Mouse (Mus musculus) layer of hippocampus, postnatal 14 days (tissue): Measurements from ENCODE around the gene Dhtkd1. TPM values are rescaled to one million over a fixed set of nuclear protein-coding genes. Genes with fewer than 3 reads are reported as not detected.
A peak's percentile ranks its signal among the peaks of the same experiment; 100 is the strongest.
"Not testable (repeated sequence)": the region's sequence is repeated elsewhere in the genome, so short reads cannot be mapped to it uniquely, and the experiment has no call there.

Experiments used
- DNase-seq, 2 experiments: peaks; one replicate each; pipeline ENCODE4 v3.0.0; 2021 to 2022; ENCODE audit warnings: low spot score in 2 of 2, mixed read lengths in 1 of 2
- long read RNA-seq, 2 experiments: library from polyadenylated mRNA; stranded (forward); transcript quantifications; one replicate each; pipeline ENCODE4 v2.0.0; 2021
- total RNA-seq, 2 experiments: library from RNA; stranded (reverse); gene quantifications; 2 replicates each; pipeline ENCODE4 v1.2.3; 2021

Gene Dhtkd1
- 1 to 10 TPM; 8.4 to 9.3 TPM for total RNA-seq
- long read RNA-seq, experiment 1, partial matches to known transcripts = 0 of 1 reads
- long read RNA-seq, experiment 1, other reads (novel, unspliced or antisense) = 1 of 1 reads
- long read RNA-seq, experiment 2, full-length matches to known transcripts = 1 of 2 reads
- long read RNA-seq, experiment 2, partial matches to known transcripts = 0 of 2 reads
- long read RNA-seq, experiment 2, other reads (novel, unspliced or antisense) = 1 of 2 reads

GRCm38 (mm10) chr2:5942416-5943032 is at the start of gene Dhtkd1:
Gene Dhtkd1 (minus strand): TSS chr2:5942792.
- DNase-seq = peak; percentile 53 to 78

- no peak for DNase-seq
Observed at GRCm38 (mm10) chr2:5977532-5977931, 34.9 kb upstream of the Dhtkd1 start.

DNA sequence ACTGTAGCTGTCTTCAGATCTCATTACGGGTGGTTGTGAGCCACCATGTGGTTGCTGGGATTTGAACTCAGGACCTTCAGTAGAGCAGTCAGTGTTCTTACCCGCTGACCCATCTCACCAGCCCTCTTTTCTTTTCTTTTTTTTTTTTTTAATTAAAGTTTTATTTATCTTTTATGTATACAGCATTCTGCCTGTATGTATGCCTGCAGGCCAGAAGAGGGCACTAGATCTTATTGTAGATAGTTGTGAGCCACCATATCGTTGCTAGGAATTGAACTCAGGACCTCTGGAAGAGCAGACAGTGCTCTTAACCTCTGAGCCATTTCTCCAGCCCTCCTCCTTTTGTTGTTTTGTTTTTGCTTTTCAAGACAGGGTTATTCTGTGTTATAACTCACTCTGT is 28.0 kb upstream of the Dhtkd1 start:
- DNase-seq = not testable (repeated sequence)

- DNase-seq = no peak
Observed at GRCm38 (mm10) chr2:5965972-5966371, 23.4 kb upstream of the Dhtkd1 start.

DNA sequence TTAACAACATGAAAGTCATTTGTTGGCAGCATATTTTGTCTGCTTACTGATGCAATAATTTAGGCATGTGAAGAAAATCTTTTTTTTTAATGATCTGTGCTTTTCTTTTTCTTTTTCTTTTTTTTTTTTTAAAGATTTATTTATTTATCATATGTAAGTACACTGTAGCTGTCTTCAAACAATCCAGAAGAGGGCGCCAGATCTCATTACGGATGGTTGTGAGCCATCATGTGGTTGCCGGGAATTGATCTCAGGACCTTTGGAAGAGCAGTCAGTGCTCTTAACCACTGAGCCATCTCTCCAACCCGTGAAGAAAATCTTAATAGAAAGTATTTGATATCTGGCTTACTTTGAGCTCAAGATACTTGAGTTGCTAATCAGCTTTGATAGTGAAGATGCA is 21.1 kb upstream of the Dhtkd1 start:
- DNase-seq = not testable (repeated sequence)

GRCm38 (mm10) chr2:5962265-5962664 is 19.7 kb upstream of the Dhtkd1 start:
- no peak for DNase-seq

DNA sequence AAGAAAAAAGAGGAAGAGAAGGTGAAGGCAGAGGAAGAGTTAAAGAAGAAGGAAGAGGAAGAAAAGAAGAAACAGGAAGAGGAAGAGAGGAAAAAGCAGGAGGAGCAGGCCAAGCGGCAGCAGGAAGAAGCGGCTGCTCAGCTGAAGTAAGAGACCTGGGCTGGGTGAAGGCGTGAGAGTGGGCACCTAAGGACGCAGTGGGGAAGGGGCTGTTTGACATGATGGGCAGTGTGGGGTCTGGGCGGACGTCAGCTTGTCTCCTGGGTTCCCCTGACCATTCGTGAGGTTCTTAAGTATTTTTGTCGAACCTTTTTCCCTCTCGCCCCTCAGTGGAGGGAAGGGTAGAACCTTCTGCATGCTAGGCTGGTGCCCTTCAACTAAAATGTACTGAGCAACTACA is 15.1 kb upstream of the Dhtkd1 start:
- no peak for DNase-seq

- peak in 1 of 2 experiments; percentile 21 for DNase-seq
Observed at GRCm38 (mm10) chr2:5951621-5952211, 9.1 kb upstream of the Dhtkd1 start.

DNA sequence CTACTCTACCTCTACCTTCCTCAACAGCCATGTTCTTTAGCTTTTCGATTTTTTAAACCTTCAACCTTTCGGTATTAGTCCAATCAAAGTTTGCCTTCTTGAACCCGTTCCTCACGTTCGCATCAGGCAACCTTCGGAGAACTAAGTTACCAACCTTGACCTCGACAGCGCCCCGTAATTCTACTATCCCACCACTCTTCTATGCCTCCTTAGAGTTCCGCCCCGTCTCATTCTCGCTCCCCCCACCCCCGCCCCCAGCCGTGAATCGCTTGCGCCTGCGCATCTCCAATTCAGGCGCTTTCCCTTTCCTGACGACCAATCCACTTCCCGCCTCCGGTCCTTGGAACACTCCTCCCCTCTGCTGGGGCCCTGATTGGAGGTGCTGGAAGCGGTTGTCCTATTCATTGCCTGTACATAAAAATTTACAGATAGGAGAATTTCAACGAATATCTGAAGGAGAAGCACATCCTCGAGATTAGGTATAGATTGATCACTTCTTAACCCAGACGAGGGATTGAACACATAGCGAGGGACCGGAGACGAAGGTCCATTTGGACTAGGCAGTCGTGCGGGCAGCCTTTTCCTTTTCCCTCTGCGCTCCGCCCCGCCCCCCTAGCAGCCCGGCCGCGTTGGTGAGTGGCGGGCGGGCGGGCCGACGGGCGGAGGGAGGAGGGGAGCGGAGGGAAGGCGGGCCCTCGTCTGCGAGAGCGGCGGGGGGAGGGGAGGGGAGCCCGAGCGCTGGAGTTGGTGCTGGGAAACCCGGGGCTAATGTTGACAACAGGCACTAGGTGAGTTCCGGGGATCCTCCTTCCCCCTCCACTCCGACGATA is 8.4 kb upstream of the Dhtkd1 start, which contains the start of gene Upf2:
Gene Upf2, plus strand, starts transcription at position 704 of the 830 bp plus-strand sequence.
- peak; percentile 96 for DNase-seq

GRCm38 (mm10) chr2:5950305-5950704 is 7.7 kb upstream of the Dhtkd1 start:
- DNase-seq = peak in 1 of 2 experiments; percentile 21

GRCm38 (mm10) chr2:5949821-5950220 is 7.2 kb upstream of the Dhtkd1 start:
- not testable (repeated sequence) for DNase-seq

DNA sequence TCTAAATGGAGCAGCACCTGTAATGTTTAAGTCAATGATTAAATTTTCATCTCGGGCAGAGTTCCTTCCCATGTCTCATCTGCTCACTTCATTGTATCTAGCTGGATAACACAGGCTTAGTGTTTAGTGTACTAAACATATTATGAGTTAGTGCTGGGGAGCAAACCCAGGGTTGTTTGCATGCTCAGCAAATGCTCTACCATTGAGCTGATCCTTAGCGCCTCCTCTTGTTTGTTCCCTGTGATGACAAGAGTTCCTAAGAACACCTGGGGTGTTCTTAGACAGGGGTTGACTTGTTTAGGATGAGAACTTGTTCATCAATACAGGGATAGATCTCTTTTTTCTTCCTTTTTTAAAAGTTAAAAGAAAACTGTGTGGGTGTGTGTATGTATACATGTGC is 6.4 kb upstream of the Dhtkd1 start:
- DNase-seq = no peak

GRCm38 (mm10) chr2:5946876-5947275 is 4.3 kb upstream of the Dhtkd1 start:
- DNase-seq = no peak

DNA sequence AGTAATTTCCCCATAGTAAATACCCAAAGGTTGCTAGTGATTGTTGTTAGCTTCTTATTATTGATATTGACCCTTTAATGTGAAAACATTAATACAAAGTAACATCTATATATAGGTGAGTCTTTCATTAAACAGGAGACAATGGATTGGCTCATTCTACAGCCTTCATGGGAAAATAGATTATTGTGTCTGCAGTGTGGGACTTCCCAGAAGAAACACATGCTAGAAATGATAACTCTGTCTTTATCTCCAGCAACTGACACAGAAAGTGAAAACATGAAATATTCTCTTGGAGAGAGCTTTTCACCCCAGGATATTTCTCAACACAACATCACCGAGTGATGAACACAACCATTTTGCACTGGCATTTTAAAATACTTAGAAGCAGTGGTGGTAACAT is 3.0 kb upstream of the Dhtkd1 start:
- no peak for DNase-seq

DNA sequence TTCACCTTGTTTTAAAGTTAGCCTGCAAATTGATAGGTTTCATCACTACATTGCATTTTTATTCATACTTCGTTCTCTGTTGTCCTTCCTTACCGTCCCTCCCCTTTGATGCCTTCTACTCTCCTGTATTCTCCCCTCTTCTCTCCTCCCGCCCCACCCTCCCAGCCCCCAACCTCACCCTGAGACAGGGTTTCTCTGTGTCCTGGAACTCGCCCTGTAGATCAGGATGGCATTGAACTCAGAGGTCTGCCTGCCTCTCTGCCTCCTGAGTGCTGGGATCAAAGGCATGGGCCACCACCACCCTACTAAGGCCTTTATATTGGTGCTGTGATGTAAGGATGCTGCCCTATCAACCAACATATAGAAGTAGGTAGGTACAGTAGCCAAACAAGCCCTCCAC is 479 bp upstream of the Dhtkd1 start:
- DNase-seq = no peak

GRCm38 (mm10) chr2:5941861-5942415 is 654 bp downstream of the Dhtkd1 start:
- DNase-seq = no peak

DNA sequence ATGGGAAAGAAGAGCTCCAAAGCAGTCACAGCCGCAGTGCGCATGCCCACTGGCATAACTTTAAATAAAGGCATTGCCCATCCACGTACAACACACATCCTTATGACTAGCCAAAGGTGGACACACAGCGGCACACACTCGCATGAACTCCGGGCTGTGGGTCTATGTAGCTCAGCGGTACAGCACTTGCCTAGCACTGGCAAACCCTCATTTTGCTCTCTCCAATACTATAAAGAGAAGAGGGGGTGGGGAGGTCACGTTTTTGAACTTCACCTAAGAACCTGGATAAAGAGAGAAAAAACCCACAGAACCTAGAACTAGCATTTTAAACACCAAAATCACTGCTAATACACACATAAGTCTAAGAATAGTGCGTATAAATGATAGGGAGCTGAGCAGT is 1.7 kb downstream of the Dhtkd1 start:
- DNase-seq = no peak

- no peak for DNase-seq
Observed at GRCm38 (mm10) chr2:5939911-5940310, 2.7 kb downstream of the Dhtkd1 start.

DNA sequence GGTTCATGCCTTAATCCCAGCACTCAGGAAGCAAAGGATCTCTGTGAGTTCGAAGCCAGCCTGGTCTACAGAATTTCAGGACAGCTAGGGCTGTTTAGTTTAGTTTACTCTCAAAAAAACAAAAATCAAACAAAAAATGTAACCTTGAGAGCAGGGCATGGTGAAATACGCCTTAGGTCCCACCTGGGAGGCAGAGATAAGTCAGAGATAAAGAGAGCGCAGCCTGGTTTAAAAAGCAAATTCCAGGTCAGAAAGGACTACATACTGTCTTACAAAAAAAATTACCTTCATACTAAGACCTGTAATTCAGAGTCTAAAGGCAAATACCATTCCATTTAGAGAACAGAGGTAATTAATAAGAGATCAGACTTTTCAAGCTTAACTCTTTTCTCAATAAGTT is 3.3 kb downstream of the Dhtkd1 start:
- no peak for DNase-seq

GRCm38 (mm10) chr2:5936550-5936949 is 6.0 kb downstream of the Dhtkd1 start:
- no peak for DNase-seq

GRCm38 (mm10) chr2:5936068-5936467 is 6.5 kb downstream of the Dhtkd1 start:
- DNase-seq = no peak
